Mouse (Mus musculus) c-Kit-positive CD71-positive TER-119-positive erythroid progenitor cells, embryonic 14.5 days (primary cell): ENCODE data around the gene Pex19.

Source experiments
- DNase-seq: peaks from one replicate; pipeline ENCODE4 v3.0.0-alpha.2; 2013; ENCODE audit warnings: low spot score

Pex19 gene

GRCm38 (mm10) chr1:172133535-172133934 is 7.0 kb downstream of the Pex19 start:
- no peak for DNase-seq

GRCm38 (mm10) chr1:172134072-172134471 is 7.5 kb downstream of the Pex19 start:
- DNase-seq = no peak

- no peak for DNase-seq
Observed at GRCm38 (mm10) chr1:172140160-172140559, 13.6 kb downstream of the Pex19 start.

- no peak for DNase-seq
Observed at GRCm38 (mm10) chr1:172140825-172141224, 14.3 kb downstream of the Pex19 start.

- no peak for DNase-seq
Observed at GRCm38 (mm10) chr1:172141529-172141928, 15.0 kb downstream of the Pex19 start.

- DNase-seq = no peak
Observed at GRCm38 (mm10) chr1:172143570-172143969, 17.0 kb downstream of the Pex19 start.

GRCm38 (mm10) chr1:172147835-172148278 is 21.3 kb downstream of the Pex19 start, which contains the start of gene Dcaf8:
Gene Dcaf8 (plus strand): TSS chr1:172148084.
- DNase-seq = peak; percentile 94

GRCm38 (mm10) chr1:172148279-172148954 is 21.9 kb downstream of the Pex19 start:
- peak; percentile 77 for DNase-seq

- peak; percentile 75 for DNase-seq
Observed at GRCm38 (mm10) chr1:172148955-172149815, 22.6 kb downstream of the Pex19 start.

GRCm38 (mm10) chr1:172154536-172154935 is 28.0 kb downstream of the Pex19 start:
- no peak for DNase-seq

GRCm38 (mm10) chr1:172155518-172155917 is 29.0 kb downstream of the Pex19 start:
- no peak for DNase-seq

- DNase-seq = no peak
Observed at GRCm38 (mm10) chr1:172159970-172160369, 33.4 kb downstream of the Pex19 start.

- DNase-seq = no peak
Observed at GRCm38 (mm10) chr1:172160508-172160907, 34.0 kb downstream of the Pex19 start.

GRCm38 (mm10) chr1:172162009-172162408 is 35.5 kb downstream of the Pex19 start:
- no peak for DNase-seq

- DNase-seq = no peak
Observed at GRCm38 (mm10) chr1:172162959-172163358, 36.4 kb downstream of the Pex19 start.

GRCm38 (mm10) chr1:172167911-172168310 is 41.4 kb downstream of the Pex19 start:
- DNase-seq = no peak

- DNase-seq = no peak
Observed at GRCm38 (mm10) chr1:172169809-172170208, 43.3 kb downstream of the Pex19 start.

GRCm38 (mm10) chr1:172172381-172172780 is 45.8 kb downstream of the Pex19 start:
- no peak for DNase-seq

GRCm38 (mm10) chr1:172173181-172173580 is 46.6 kb downstream of the Pex19 start:
- no peak for DNase-seq

- DNase-seq = no peak
Observed at GRCm38 (mm10) chr1:172177791-172178190, 51.2 kb downstream of the Pex19 start.

GRCm38 (mm10) chr1:172179102-172179501 is 52.5 kb downstream of the Pex19 start:
- no peak for DNase-seq

GRCm38 (mm10) chr1:172180881-172181280 is 54.3 kb downstream of the Pex19 start:
- DNase-seq = no peak

GRCm38 (mm10) chr1:172181777-172182176 is 55.2 kb downstream of the Pex19 start:
- DNase-seq = no peak
